Mouse (Mus musculus): ENCODE measurements around the gene Tmem214. TPM values are rescaled to one million over a fixed set of nuclear protein-coding genes. Genes with fewer than 3 reads are reported as not detected.

The Tmem214 gene
- 10 to 100 TPM; 49.6 to 55.0 TPM for total RNA-seq (2021)
- long read RNA-seq, experiment 1, full-length matches to known transcripts, result 69 of 100 reads
- long read RNA-seq, experiment 1, partial matches to known transcripts, result 24 of 100 reads
- long read RNA-seq, experiment 1, other reads (novel, unspliced or antisense), result 7 of 100 reads
- long read RNA-seq, experiment 2, full-length matches to known transcripts, result 47 of 60 reads
- long read RNA-seq, experiment 2, partial matches to known transcripts, result 7 of 60 reads
- long read RNA-seq, experiment 2, other reads (novel, unspliced or antisense), result 6 of 60 reads

DNA sequence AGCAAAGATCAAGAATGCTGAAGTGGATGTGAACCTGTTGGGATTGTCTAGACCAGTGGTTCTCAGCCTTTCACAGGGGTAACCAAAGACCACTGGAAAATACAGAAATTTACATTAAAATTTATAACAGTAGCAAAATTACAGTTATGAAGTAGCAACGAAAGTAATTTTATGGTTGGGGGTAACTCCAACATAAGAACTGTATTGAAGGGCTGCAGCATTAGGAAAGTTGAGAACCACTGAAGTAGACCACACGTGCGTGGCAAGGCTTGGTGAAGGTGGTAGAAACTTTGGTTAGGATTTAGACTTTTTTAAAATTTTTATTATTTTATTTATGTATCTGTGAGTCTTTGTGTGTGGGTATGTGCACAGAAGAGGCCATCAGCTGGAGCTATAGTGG lies at the start of gene Tmem214:
Gene Tmem214 (plus strand): TSS at position 301 of the 400 bp plus-strand sequence.
- no peak for DNase-seq

DNA sequence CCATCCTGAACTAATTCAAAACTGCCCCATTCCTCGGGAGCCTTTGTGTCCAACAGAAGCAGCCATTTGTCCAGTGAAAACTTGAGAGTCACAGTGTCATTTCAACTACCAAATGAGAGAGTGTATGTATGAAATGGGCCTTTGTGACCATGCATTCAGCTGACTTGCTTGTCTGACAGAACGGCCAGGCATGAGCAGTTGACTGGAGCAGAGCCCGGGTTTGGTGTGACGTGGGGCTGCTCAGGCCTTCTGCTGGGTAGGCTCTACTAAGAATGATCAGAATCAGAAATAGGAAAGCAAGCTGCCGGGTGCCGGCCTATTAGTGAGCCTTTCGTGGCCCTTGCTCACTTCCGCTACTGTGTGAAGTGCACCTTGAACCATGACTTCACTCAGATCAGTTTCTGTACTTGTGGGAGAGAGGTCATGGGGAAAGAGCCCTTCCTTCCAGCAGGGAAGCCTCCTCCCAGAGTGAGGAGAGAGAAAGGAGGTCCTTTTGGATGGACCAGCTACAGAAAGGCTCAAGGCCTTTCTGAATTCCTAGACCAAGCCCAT lies 49.0 kb upstream of the Tmem214 start:
- no peak for DNase-seq

DNA sequence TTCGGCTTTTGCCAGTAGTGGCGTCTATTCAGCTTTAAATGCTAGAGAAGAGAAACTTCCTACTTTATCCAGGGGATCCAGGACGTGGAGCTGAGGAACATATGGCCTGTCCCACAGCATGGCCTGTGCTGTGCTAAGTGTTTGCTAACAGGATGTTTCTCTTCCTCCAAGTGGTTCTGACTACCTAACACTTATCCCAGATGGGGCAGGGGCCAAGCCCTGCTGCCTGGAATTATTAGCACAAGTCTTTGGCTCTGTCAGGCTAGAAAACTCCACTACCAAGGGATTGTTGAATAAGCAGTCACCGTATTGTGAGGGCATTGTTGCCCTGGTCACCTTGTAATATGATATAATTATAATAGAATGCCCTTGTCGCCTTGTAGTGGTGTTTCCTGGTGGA lies 45.1 kb upstream of the Tmem214 start:
- no peak for DNase-seq

DNA sequence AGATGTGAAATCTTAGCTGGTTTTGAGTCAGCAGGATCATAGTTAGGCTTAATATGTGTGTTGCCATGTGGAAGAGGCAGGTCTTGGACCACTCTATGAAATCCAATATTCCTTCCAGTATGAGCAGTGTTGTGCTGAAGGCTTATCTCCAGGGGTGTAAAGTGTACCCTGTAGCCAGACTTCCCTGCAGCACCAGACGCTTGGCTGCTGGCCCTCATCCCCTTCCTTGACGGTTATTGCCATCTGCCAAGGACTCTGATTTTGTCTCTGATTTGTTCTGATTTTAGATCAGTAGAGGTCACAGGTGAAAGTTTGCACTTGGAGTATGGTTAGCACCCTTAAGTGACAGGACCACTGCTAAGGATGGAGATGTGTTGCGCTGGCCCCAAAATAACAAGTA lies 44.7 kb upstream of the Tmem214 start:
- DNase-seq, result no peak

DNA sequence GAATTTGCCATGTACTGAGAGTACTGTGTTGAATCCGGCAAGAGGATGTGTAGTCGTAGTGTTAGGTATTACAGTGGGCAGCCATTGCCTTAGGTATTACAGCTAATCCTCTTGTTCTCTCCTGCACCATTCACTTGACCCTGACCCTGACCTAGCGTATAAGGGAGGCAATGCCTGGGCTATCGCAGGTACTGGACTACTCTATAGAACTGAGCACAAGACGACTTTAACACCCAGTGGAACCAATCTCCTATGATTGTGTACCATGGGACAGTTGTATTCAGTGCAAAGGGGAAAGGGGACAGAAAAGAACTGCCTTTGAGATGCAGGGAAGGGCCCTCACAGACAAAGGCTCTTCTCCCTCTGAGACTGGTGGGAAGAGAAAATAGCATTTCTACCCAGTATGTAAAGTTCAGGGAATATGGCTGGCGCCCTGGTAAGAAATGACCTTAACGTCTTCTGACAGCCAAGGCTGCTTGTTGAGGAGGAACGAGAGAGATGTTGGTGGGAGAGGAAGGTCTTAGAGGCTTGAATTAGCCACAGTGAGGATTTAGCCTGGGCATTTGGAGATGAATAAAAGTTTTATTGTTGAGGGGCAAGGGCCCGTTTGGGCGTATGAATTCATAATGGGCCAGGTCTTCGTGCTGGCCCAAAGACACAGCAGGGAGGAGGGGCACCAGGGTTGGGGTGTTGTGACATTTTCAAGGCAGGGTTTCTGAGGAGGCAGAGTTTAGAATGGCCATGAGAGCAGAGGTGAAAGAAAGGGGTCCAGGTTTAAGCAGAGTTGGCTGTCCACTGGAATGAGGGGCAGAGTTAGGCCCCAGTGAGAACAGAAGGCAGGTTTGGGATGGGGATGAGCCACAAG lies 43.5 kb upstream of the Tmem214 start:
- DNase-seq, result no peak

DNA sequence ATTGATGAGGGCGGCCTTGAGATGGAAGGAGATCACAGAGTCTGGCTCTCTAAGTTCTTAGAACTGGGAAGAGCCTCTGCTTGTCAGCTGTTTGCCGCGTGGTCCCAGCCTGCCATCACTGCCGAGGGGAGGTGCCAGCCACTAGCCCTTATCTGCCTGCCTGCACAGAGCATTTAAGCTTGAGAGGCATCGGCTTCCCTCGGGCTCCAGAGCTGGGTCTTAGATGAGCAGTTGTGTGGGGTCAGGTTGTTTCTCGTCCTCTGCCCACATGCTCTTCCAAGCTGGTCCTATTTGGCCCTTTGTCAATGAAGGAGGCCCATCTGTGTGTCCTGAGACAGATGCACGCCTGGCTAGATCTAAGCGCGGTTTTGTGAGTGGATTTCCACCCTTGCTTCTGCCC lies 42.6 kb upstream of the Tmem214 start:
- DNase-seq, result peak; percentile 32 to 43

- peak in 1 of 2 experiments; percentile 27 for DNase-seq
Measured at GRCm38 (mm10) chr5:30825821-30826220, 42.0 kb upstream of the Tmem214 start.

DNA sequence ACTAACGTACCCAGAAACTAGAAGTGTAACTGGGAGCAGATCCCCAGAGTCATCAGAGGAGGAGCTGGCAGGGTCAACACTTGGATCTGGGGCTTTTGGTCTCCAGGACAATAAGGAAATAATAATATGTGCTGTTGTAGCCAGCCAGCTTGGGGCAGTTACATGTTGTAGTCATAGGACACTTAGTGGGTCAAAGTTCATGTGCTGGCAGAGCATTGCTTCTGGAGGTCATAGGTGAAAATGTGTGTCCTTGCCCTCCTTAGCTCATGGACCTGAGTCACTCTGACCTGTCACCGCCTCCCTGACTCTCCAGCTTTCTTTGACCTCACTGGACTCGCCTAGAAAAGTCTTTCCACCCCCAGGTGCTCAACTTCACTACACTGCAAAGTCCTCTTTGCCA lies 34.4 kb upstream of the Tmem214 start:
- peak; percentile 34 to 45 for DNase-seq

GRCm38 (mm10) chr5:30839731-30840130 lies 28.1 kb upstream of the Tmem214 start:
- DNase-seq, result no peak

DNA sequence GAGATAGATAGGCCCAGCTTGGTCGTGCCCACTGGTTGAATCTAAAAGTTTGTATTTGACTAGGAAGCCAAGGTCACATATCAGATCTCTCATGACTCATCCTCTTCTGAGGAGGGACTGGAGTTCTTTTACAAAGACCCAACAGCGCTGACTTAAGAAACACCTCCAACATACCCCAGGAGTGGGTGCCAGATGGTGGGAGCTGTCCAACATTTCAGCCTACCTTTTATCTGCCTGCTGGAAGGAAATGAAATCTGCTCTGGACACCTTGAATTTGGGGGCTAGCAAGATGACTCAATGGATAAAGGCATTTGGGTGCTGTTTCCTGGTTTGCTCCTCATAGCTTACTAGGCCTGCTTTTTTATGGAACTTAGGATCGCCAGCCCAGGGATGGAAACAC lies 25.9 kb upstream of the Tmem214 start:
- DNase-seq, result no peak

DNA sequence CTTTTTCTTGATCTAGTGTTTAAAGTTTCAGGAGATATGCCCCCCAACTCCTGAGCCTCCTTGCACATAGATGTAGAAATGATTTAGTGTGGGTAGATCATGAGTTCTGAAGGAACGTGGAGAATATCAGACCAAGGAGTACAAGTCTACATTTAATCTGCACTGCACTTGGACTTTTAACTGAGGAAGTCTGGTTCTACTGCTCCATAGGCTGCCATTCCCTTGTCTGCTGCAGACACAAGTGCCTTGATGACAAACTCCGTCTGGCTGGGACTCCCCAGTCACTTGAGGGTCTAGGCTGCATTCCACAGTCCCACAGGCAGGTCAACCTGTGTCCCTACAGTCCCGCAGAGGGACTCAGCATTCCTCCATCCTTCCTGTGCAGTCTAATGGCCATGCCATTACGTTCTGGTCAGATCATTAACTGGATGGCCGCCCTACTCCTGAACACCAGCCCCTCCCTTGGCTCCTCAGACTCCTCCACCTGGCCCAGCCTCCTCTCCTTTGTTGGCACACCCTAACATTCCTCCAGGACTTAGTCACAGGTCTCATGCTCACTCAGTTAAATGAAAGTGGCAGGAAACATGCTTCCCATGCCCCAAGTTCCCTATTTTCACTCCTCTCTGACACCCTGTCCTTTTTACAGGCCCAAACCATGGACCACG lies 17.8 kb upstream of the Tmem214 start:
- DNase-seq, result no peak

- DNase-seq, result no peak
Measured at GRCm38 (mm10) chr5:30850556-30850925, 17.3 kb upstream of the Tmem214 start.

DNA sequence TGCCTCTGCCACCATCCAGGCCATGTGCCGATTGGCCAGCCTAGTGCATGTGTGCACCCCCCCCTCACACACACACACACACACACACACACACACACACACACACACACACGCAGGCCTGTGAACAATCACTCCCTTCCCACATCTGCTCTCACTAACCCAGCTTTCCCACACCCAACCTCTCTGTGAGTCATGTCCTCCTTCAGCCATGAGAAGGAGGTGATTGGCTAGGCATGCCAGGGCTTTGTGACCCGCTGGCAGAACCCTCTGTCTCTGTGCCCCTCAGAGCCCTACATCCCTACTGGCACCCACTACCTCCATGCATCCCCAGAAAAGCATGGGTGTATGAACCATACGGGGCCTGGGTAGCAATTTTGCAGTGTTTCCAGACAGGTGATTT lies 14.3 kb upstream of the Tmem214 start:
- no peak for DNase-seq

DNA sequence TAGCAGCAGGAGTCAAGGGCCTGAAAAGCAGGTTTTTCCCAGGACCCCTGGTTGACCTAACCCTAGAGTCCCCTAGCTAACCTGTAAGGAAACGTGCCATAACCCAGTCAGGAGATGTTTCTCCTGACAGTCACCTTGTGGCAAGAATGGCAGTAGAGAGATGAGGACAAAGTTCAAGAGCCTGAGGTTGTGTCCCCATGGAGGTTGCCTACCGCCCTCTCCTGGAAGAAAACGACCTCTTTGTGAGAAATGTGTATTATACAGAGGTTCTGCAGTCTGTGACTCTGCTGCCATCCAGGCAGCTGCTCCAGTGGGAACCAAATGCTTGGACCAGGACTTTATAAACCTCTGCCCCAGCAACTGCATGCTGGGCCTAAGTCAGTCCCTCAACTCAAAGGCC lies 12.1 kb upstream of the Tmem214 start:
- DNase-seq, result no peak

- DNase-seq, result no peak
Measured at GRCm38 (mm10) chr5:30856124-30856523, 11.7 kb upstream of the Tmem214 start.

DNA sequence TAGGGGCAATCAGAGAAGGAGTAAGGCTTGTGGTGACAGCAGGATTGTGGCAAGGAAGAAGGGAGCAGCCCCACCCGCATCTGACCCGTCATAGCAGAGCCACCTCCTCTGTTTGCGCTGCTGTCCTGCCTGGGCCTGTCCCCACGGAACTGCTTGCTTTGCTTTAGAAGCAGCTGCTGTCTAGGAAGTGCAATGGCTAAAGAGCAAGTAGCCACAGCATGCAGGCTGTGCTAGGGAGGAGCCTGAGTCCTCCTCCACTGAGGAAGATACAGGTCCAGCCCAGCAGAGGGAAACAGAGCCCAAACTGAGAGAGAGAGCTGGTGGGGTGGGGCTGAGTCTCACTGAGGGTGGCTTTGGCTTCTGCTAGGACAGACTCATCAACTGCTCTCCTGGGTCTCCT lies 4.0 kb upstream of the Tmem214 start:
- DNase-seq, result no peak

DNA sequence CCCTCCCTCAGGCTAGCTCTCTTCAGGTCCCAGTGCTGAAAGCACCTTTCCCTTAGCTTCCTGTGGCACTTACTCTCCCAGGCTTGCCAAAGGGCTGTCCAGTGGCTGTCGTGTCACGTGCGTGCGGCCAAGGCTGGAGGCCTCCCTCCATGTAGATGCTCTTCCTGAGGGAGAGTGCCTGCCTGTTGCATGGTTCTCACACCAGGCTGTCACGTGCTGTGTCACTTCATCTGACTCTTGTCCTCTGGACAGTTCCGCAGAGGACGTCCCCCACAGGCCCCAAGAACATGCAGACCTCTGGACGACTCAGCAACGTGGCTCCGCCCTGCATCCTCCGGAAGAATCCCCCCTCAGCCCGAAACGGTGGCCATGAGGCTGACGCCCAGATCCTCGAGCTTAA lies 3.5 kb upstream of the Tmem214 start:
- no peak for DNase-seq

GRCm38 (mm10) chr5:30866871-30867270 lies 941 bp upstream of the Tmem214 start:
- no peak for DNase-seq

GRCm38 (mm10) chr5:30868981-30869380 lies 1.2 kb downstream of the Tmem214 start:
- peak in 1 of 2 experiments; percentile 21 for DNase-seq

DNA sequence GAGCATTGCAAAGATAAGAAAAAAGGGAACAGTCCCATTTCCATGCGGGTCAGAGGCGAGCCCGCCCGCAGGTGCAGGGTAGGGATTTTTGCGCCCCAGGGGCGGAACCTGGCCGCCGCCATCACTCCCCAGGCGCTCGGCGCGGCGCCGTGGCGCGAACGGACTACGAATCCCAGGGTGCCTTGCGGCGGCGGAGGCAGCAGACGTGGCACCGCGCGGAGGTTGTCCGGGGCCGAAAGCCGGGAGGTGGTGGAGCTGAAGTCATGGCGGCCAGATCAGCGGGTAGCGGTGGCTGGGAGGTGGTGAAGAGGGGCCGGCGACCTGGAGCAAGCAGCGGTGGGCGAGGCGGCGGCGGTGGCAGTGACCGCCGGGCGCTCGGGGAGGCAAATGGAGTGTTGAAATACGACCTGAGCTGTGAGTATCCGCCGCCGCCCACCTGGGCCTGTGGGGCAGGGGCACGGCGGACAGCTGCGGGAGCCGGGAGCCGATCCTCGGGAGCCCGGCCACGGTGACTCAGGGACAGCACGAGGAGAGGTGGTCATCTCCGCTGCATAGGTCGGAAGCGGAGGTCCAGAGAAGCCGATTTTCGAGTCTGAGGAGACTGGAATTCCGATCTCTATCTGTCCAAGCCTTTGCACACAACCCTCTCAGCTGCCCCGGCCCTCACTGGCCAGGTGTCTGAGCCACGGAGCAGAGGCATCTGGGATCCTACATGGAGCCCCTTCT lies 1.8 kb downstream of the Tmem214 start:
- peak; percentile 96 to 97 for DNase-seq

GRCm38 (mm10) chr5:30870131-30870406 lies 2.3 kb downstream of the Tmem214 start:
- no peak for DNase-seq

DNA sequence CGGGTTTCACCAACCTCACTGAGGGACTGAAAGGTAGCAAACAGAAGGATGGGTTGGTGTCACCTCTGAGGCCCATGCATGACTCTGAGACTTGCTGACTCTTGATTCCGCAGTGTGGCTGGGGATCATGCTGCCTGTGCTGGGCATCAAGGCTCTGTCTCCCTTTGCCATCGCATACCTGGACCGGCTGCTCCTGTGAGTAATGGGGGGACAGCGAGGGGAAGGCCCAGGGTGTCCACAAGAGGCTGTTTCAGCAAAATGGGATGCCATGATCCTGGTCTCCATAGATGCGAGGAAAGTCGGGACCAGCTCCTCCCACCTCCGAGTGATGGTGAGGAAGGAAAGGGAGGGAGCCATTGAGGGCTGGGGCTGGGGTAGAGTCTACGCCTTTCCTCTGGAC lies 4.8 kb downstream of the Tmem214 start:
- no peak for DNase-seq

Data from adrenal gland, postnatal 36 days (tissue).